Mouse (Mus musculus): ENCODE results near the gene Gphn. TPM values are rescaled to one million over a fixed set of nuclear protein-coding genes. Genes with fewer than 3 reads are reported as not detected.

The Gphn gene
- polyA plus RNA-seq, 1 experiment from 2014 or later, result 19.8 TPM

GRCm38 (mm10) chr12:78717783-78718182, 491.6 kb downstream of the Gphn start:
- no peak for ATAC-seq (ENCODE audit: low FRiP score)
- Histone ChIP-seq H3K27ac (ENCODE audit: low read depth, low read length) (no peak overlapping the region), H3K4me1 (ENCODE audit: control insufficient read depth, insufficient read depth, low read length) (no peaks in the 10 kb centered on the region), H3K9ac (ENCODE audit: low read length) (no peak overlapping the region), H3K4me2 (no peak overlapping the region), H3K9me3 (ENCODE audit: control insufficient read depth, low read length) (no peaks in the 10 kb centered on the region), H3K27me3 (ENCODE audit: control insufficient read depth, insufficient read depth, low read length) (no peaks in the 10 kb centered on the region), H3K4me3 (ENCODE audit: low read depth, low read length) (no peak overlapping the region), H3K36me3 (ENCODE audit: control insufficient read depth, insufficient read depth, low read length) (no peaks in the 10 kb centered on the region)
- DNase-seq (ENCODE audit: low spot score, missing footprints), result no peak
- WGBS, result 90% methylated on average over 2 of the region's 2 CpGs

DNA sequence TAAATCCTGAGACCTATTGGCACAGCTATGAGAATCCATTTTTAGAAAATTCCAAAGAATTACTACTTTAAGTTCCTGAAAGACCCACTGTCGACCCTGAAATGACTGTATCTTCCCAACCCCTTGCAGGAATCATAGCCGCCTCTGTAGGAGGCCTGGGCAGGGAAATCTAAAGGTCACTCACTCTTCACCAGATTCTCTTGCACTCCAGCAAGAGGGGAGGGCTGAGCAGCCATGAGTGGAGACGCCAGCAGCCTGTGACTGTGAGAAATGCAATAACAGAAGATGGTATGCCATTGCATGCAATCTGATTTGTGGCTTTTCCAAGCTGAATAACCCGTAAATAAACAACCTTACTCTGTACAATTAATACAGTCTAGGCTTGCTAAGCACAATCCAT, 501.5 kb downstream of the Gphn start:
- ATAC-seq (ENCODE audit: low FRiP score) (no peak), DNase-seq (ENCODE audit: low spot score, missing footprints) (no peak)
- H3K4me2 ChIP-seq, result no peak overlapping the region
- no peaks in the 10 kb centered on the region for H3K4me1 ChIP-seq (ENCODE audit: control insufficient read depth, insufficient read depth, low read length)
- H3K36me3 ChIP-seq (ENCODE audit: control insufficient read depth, insufficient read depth, low read length), result no peaks in the 10 kb centered on the region
- H3K27ac ChIP-seq (ENCODE audit: low read depth, low read length), result no peak overlapping the region
- no peaks in the 10 kb centered on the region for H3K27me3 ChIP-seq (ENCODE audit: control insufficient read depth, insufficient read depth, low read length)
- WGBS, result 68% methylated on average over 4 of the region's 4 CpGs
- H3K9me3 ChIP-seq (ENCODE audit: control insufficient read depth, low read length), result no peaks in the 10 kb centered on the region
- H3K9ac ChIP-seq (ENCODE audit: low read length), result no peak overlapping the region
- no peak overlapping the region for H3K4me3 ChIP-seq (ENCODE audit: low read depth, low read length)

Other genes starting within 250 kb of the Gphn start
- not detected in 2 replicates for gene Gm6657, start 32.1 kb upstream of the Gphn start, polyA plus RNA-seq (2014; fragmentation: Nextera tagmentation; extraction: Ambion mirVana)

Data from midbrain, embryonic 11.5 days (tissue).